In genomic region chr14:25868706-25869105, GRCm38 (mm10) we compare ENCODE assay signal across 21 mouse cellular contexts. TPM values are rescaled to one million over a fixed set of nuclear protein-coding genes. Genes with fewer than 3 reads are reported as not detected.
DNase-seq lines count a peak whose midpoint lies in the region; ATAC-seq and TF ChIP-seq lines count a peak whose summit lies in the region.
"Had no signal": no experiment of that assay in that cellular context is flagged by ENCODE, and none has a peak within 500 bp of the region (broad histone marks: within the 10 kb centered on the region; RNA-seq: fewer than 3 reads in every experiment).

No protein-coding gene starts in this region.

- ATAC-seq in lung, postnatal 0 days: 0 out of 2 replicates have a peak, but pooled peaks have one; percentile 8
- ATAC-seq in common myeloid progenitor, adult 5-6 weeks (replicated peaks; ENCODE audit: low read depth, poor library complexity, severe bottlenecking): peak; percentile 36
- no peak for ATAC-seq in frontal cortex, adult (ENCODE audit: low TSS enrichment)
- ATAC-seq in megakaryocyte, adult 5-6 weeks (ENCODE audit: poor library complexity, severe bottlenecking): no peak
- ATAC-seq: forebrain, postnatal 0 days; midbrain, embryonic 15.5 days had no signal

- H3K27me3 ChIP-seq in heart, embryonic 10.5 days (ENCODE audit: insufficient read depth, poor library complexity, severe bottlenecking): no peaks in the 10 kb centered on the region
- H3K27me3 ChIP-seq in lung, postnatal 0 days (replicated peaks; ENCODE audit: insufficient read depth, low read length): no peaks in the 10 kb centered on the region
- H3K27me3 ChIP-seq: heart, embryonic 15.5 days; limb, embryonic 12.5 days; liver, embryonic 13.5 days; midbrain, embryonic 15.5 days; neural tube, embryonic 12.5 days had no signal

- peaks cover 55% of the 10 kb centered on the region for H3K4me1 ChIP-seq in heart, embryonic 10.5 days
- peaks cover 20% of the 10 kb centered on the region; the same call in 1 of the 2 replicates for H3K4me1 ChIP-seq in lung, postnatal 0 days (ENCODE audit: insufficient read depth, low read depth, low read length)
- H3K4me1 ChIP-seq: midbrain, embryonic 15.5 days had no signal

- 0 out of 2 replicates have a peak, but pooled peaks cover 2% of the 10 kb centered on the region for H3K36me3 ChIP-seq in heart, embryonic 10.5 days
- no peaks in the 10 kb centered on the region for H3K36me3 ChIP-seq in lung, postnatal 0 days (ENCODE audit: insufficient read depth, low read length)
- H3K36me3 ChIP-seq: heart, embryonic 15.5 days; limb, embryonic 12.5 days; liver, embryonic 13.5 days; midbrain, embryonic 15.5 days; neural tube, embryonic 12.5 days had no signal

- no peaks in the 10 kb centered on the region for H3K9me3 ChIP-seq in heart, embryonic 10.5 days
- H3K9me3 ChIP-seq in lung, postnatal 0 days (ENCODE audit: low read length): no peaks in the 10 kb centered on the region
- H3K9me3 ChIP-seq: heart, embryonic 15.5 days; limb, embryonic 12.5 days; liver, embryonic 13.5 days; midbrain, embryonic 15.5 days; neural tube, embryonic 12.5 days had no signal

- no peak for TF ChIP-seq EP300 in lung, postnatal 0 days (IDR thresholded peaks at IDR 0.05)

- TF ChIP-seq CTCF in lung, postnatal 0 days (IDR thresholded peaks at IDR 0.05): no peak

- intact Hi-C loops in heart, postnatal 36 days (cut with DNase I): no loop called here

- H3K27ac ChIP-seq in heart, embryonic 10.5 days: peak overlapping the region; percentile 72; the same call in 1 of the 2 replicates
- no peak overlapping the region for H3K27ac ChIP-seq in lung, postnatal 0 days (ENCODE audit: low read length)
- H3K27ac ChIP-seq: kidney, postnatal 0 days; limb, embryonic 12.5 days; liver, embryonic 13.5 days; midbrain, embryonic 15.5 days; neural tube, embryonic 12.5 days had no signal

- H3K9ac ChIP-seq in lung, postnatal 0 days (replicated peaks; ENCODE audit: low read depth): no peak overlapping the region
- H3K9ac ChIP-seq: forebrain, postnatal 0 days; heart, embryonic 15.5 days; limb, embryonic 12.5 days; liver, embryonic 13.5 days; midbrain, embryonic 15.5 days; neural tube, embryonic 12.5 days had no signal

- WGBS in heart, embryonic 10.5 days: 62% methylated on average over 4 of the region's 4 CpGs
- WGBS in lung, postnatal 0 days: 71% methylated on average over 3 of the region's 4 CpGs

- DNase-seq in heart, embryonic 10.5 days (ENCODE audit: low spot score): no peak
- DNase-seq in heart, postnatal 36 days: no peak
- no peak for DNase-seq in lung, postnatal 0 days (ENCODE audit: low spot score)
- no peak for DNase-seq in lung, postnatal 36 days
- DNase-seq: cerebellum, adult 9-10 months; forebrain, postnatal 0 days; kidney, adult 2 months; layer of hippocampus, postnatal 36 days; liver, embryonic 13.5 days; lung, adult 2 months; right cerebral cortex, postnatal 14 days; thymus, postnatal 14 days had no signal

- H3K4me2 ChIP-seq in lung, postnatal 0 days (replicated peaks; ENCODE audit: low read depth, low read length): no peak overlapping the region
- H3K4me2 ChIP-seq: heart, embryonic 15.5 days; limb, embryonic 12.5 days; liver, embryonic 13.5 days; midbrain, embryonic 15.5 days; neural tube, embryonic 12.5 days had no signal

- H3K4me3 ChIP-seq in heart, embryonic 10.5 days: no peak overlapping the region
- no peak overlapping the region for H3K4me3 ChIP-seq in lung, postnatal 0 days (ENCODE audit: low read depth, low read length)
- H3K4me3 ChIP-seq: heart, embryonic 15.5 days; limb, embryonic 12.5 days; liver, embryonic 13.5 days; midbrain, embryonic 15.5 days; neural tube, embryonic 12.5 days had no signal

RNA-seq across cellular contexts. Expression of gene Anxa11, which starts 26.8 kb away (rescaled TPM):
- polyA plus RNA-seq in heart, embryonic 10.5 days (2016; fragmentation: Nextera tagmentation; extraction: Ambion mirVana): 10.9 and 17.7 TPM in 2 replicates
- 10 to 100 TPM; 81.8 to 87.0 TPM for total RNA-seq in heart, postnatal 36 days (2021)
- 54.6 and 55.3 TPM in 2 replicates for polyA plus RNA-seq in lung, postnatal 0 days (2015; fragmentation: Nextera tagmentation; extraction: Ambion mirVana)
- 7.4 and 12.9 TPM in 2 replicates for total RNA-seq in common myeloid progenitor, adult 5-6 weeks (2017)
- total RNA-seq in megakaryocyte, adult 5-6 weeks (2015): 91.2 and 103 TPM in 2 replicates
- 21.2 and 38.7 TPM in 2 replicates for total RNA-seq in megakaryocyte, adult 5-6 weeks (2017)

RNA-seq across cellular contexts. Expression of gene Plac9a, which starts 34.2 kb away (rescaled TPM):
- polyA plus RNA-seq in heart, embryonic 10.5 days (2016; fragmentation: Nextera tagmentation; extraction: Ambion mirVana): 0.21 TPM in 1 of 2 replicates, not detected in the other
- 1 to 10 TPM; 2.0 to 2.4 TPM for total RNA-seq in heart, postnatal 36 days (2021)
- polyA plus RNA-seq in lung, postnatal 0 days (2015; fragmentation: Nextera tagmentation; extraction: Ambion mirVana): 5.1 and 13.2 TPM in 2 replicates
- not detected in 2 replicates for total RNA-seq in common myeloid progenitor, adult 5-6 weeks (2017)
- total RNA-seq in megakaryocyte, adult 5-6 weeks (2015): not detected in 2 replicates
- not detected in 2 replicates for total RNA-seq in megakaryocyte, adult 5-6 weeks (2017)
- total RNA-seq: forebrain, postnatal 0 days; layer of hippocampus, postnatal 36 days had no signal
- polyA plus RNA-seq: forebrain, postnatal 0 days; heart, embryonic 15.5 days; hindbrain, embryonic 11.5 days; limb, embryonic 12.5 days; neural tube, embryonic 12.5 days had no signal

RNA-seq across cellular contexts. Expression of gene Tmem254a, which starts 58.8 kb away (rescaled TPM):
- 1.6 and 2.2 TPM in 2 replicates for polyA plus RNA-seq in heart, embryonic 10.5 days (2016; fragmentation: Nextera tagmentation; extraction: Ambion mirVana)
- 1 to 10 TPM in 1 of 2 experiments, under 1 TPM in 1; 0.75 to 1.2 TPM for total RNA-seq in heart, postnatal 36 days (2021)
- 4.5 and 4.6 TPM in 2 replicates for polyA plus RNA-seq in lung, postnatal 0 days (2015; fragmentation: Nextera tagmentation; extraction: Ambion mirVana)
- total RNA-seq in common myeloid progenitor, adult 5-6 weeks (2017): 0.59 and 4.0 TPM in 2 replicates
- total RNA-seq in megakaryocyte, adult 5-6 weeks (2015): 9.6 and 15.4 TPM in 2 replicates
- 1.1 and 5.6 TPM in 2 replicates for total RNA-seq in megakaryocyte, adult 5-6 weeks (2017)

Comparison
In these comparisons a context has a peak if more than half of its experiments do, and no peak if none do; other contexts are left out.
1. ATAC-seq: peak in lung, postnatal 0 days (single experiment) and common myeloid progenitor, adult 5-6 weeks (single experiment); none in frontal cortex, adult (single experiment) and megakaryocyte, adult 5-6 weeks (single experiment).